Mouse (Mus musculus): ENCODE measurements around the gene Apba3. TPM values are rescaled to one million over a fixed set of nuclear protein-coding genes. Genes with fewer than 3 reads are reported as not detected.

The Apba3 gene
- polyA plus RNA-seq, 1 experiment: 207 TPM

GRCm38 (mm10) chr10:81318589-81319329, 52.0 kb downstream of the Apba3 start:
- WGBS: 77% methylated on average over 13 of the region's 13 CpGs
- no peak overlapping the region for H3K4me3 ChIP-seq (ENCODE audit: low read depth, low read length)
- H3K36me3 ChIP-seq (ENCODE audit: control insufficient read depth, insufficient read depth, low read length): peaks cover 16% of the 10 kb centered on the region
- TF ChIP-seq POLR2A (IDR thresholded peaks at IDR 0.05; ENCODE audit: low read depth, low read length) (0 out of 2 replicates have a peak, but pooled peaks have one; percentile 21), CTCF (IDR thresholded peaks at IDR 0.05; ENCODE audit: extremely low read depth, insufficient read length, insufficient replicate concordance, low read depth, low read length) (no peak)
- H3K27ac ChIP-seq (ENCODE audit: insufficient read depth, low read depth, low read length): no peak overlapping the region
- H3K4me1 ChIP-seq (ENCODE audit: control insufficient read depth, insufficient read depth, insufficient read length, low read length): peaks cover 30% of the 10 kb centered on the region
- H3K27me3 ChIP-seq (ENCODE audit: control insufficient read depth, insufficient read depth, low read length): no peaks in the 10 kb centered on the region

- H3K27ac ChIP-seq (ENCODE audit: insufficient read depth, low read depth, low read length): peak overlapping the region; percentile 91; the same call in 1 of the 2 replicates
- peak overlapping the region; percentile 65; the same call in 1 of the 2 replicates for H3K4me3 ChIP-seq (ENCODE audit: low read depth, low read length)
- peaks cover 20% of the 10 kb centered on the region for H3K36me3 ChIP-seq (ENCODE audit: control insufficient read depth, insufficient read depth, low read length)
- no peak for TF ChIP-seq POLR2A (IDR thresholded peaks at IDR 0.05; ENCODE audit: low read depth, low read length)
- no peak for TF ChIP-seq CTCF (IDR thresholded peaks at IDR 0.05; ENCODE audit: extremely low read depth, insufficient read length, insufficient replicate concordance, low read depth, low read length)
- H3K4me1 ChIP-seq (ENCODE audit: control insufficient read depth, insufficient read depth, insufficient read length, low read length): peaks cover 30% of the 10 kb centered on the region
- H3K27me3 ChIP-seq (ENCODE audit: control insufficient read depth, insufficient read depth, low read length): no peaks in the 10 kb centered on the region
- 29% methylated on average over 8 of the region's 8 CpGs for WGBS
These were observed 52.6 kb downstream of the Apba3 start for GRCm38 (mm10) chr10:81319330-81319699.

- H3K36me3 ChIP-seq (ENCODE audit: control insufficient read depth, insufficient read depth, low read length): peaks cover 26% of the 10 kb centered on the region
- peak overlapping the region; percentile 91 for H3K27ac ChIP-seq (ENCODE audit: insufficient read depth, low read depth, low read length)
- H3K27me3 ChIP-seq (ENCODE audit: control insufficient read depth, insufficient read depth, low read length): no peaks in the 10 kb centered on the region
- under 1% methylated on average over 38 of the region's 38 CpGs for WGBS
- H3K4me3 ChIP-seq (ENCODE audit: low read depth, low read length): peak overlapping the region; percentile 65
- TF ChIP-seq POLR2A (IDR thresholded peaks at IDR 0.05; ENCODE audit: low read depth, low read length) (no peak), CTCF (IDR thresholded peaks at IDR 0.05; ENCODE audit: extremely low read depth, insufficient read length, insufficient replicate concordance, low read depth, low read length) (no peak)
- H3K4me1 ChIP-seq (ENCODE audit: control insufficient read depth, insufficient read depth, insufficient read length, low read length): peaks cover 30% of the 10 kb centered on the region
These were observed 53.2 kb downstream of the Apba3 start for GRCm38 (mm10) chr10:81319741-81320549.

- H3K4me1 ChIP-seq (ENCODE audit: control insufficient read depth, insufficient read depth, insufficient read length, low read length): peaks cover 30% of the 10 kb centered on the region
- no peaks in the 10 kb centered on the region for H3K27me3 ChIP-seq (ENCODE audit: control insufficient read depth, insufficient read depth, low read length)
- under 1% methylated on average over 68 of the region's 68 CpGs for WGBS
- TF ChIP-seq CTCF (IDR thresholded peaks at IDR 0.05; ENCODE audit: extremely low read depth, insufficient read length, insufficient replicate concordance, low read depth, low read length) (no peak), POLR2A (IDR thresholded peaks at IDR 0.05; ENCODE audit: low read depth, low read length) (peak; percentile 49; the same call in 1 of the 2 replicates)
- H3K27ac ChIP-seq (ENCODE audit: insufficient read depth, low read depth, low read length): peak within 1 kb of the TSS; percentile 91
- H3K4me3 ChIP-seq (ENCODE audit: low read depth, low read length): peak within 1 kb of the TSS; percentile 82
- peaks cover 34% of the 10 kb centered on the region for H3K36me3 ChIP-seq (ENCODE audit: control insufficient read depth, insufficient read depth, low read length)
These were observed 54.0 kb downstream of the Apba3 start, which contains the start of gene Cactin for GRCm38 (mm10) chr10:81320550-81321347. Gene Cactin, plus strand, starts transcription at chr10:81321103.

- peak overlapping the region; percentile 82 for H3K4me3 ChIP-seq (ENCODE audit: low read depth, low read length)
- peak overlapping the region; percentile 88; the same call in 1 of the 2 replicates for H3K27ac ChIP-seq (ENCODE audit: insufficient read depth, low read depth, low read length)
These were observed 54.7 kb downstream of the Apba3 start for GRCm38 (mm10) chr10:81321436-81321835.

GRCm38 (mm10) chr10:81322444-81322843, 55.7 kb downstream of the Apba3 start:
- WGBS: 91% methylated on average over 27 of the region's 27 CpGs
- TF ChIP-seq POLR2A (IDR thresholded peaks at IDR 0.05; ENCODE audit: low read depth, low read length): no peak
- no peak for TF ChIP-seq CTCF (IDR thresholded peaks at IDR 0.05; ENCODE audit: extremely low read depth, insufficient read length, insufficient replicate concordance, low read depth, low read length)
- H3K4me3 ChIP-seq (ENCODE audit: low read depth, low read length): no peak overlapping the region; the same call in 1 of the 2 replicates
- no peak overlapping the region for H3K27ac ChIP-seq (ENCODE audit: insufficient read depth, low read depth, low read length)
- H3K27me3 ChIP-seq (ENCODE audit: control insufficient read depth, insufficient read depth, low read length): no peaks in the 10 kb centered on the region
- H3K36me3 ChIP-seq (ENCODE audit: control insufficient read depth, insufficient read depth, low read length): peaks cover 49% of the 10 kb centered on the region
- peaks cover 23% of the 10 kb centered on the region for H3K4me1 ChIP-seq (ENCODE audit: control insufficient read depth, insufficient read depth, insufficient read length, low read length)

More at GRCm38 (mm10) chr10:81321436-81321835, 54.7 kb downstream of the Apba3 start:
- H3K27me3 ChIP-seq (ENCODE audit: control insufficient read depth, insufficient read depth, low read length): no peaks in the 10 kb centered on the region
- TF ChIP-seq POLR2A (IDR thresholded peaks at IDR 0.05; ENCODE audit: low read depth, low read length) (no peak), CTCF (IDR thresholded peaks at IDR 0.05; ENCODE audit: extremely low read depth, insufficient read length, insufficient replicate concordance, low read depth, low read length) (no peak)
- H3K36me3 ChIP-seq (ENCODE audit: control insufficient read depth, insufficient read depth, low read length): peaks cover 41% of the 10 kb centered on the region
- WGBS: under 1% methylated on average over 20 of the region's 20 CpGs
- H3K4me1 ChIP-seq (ENCODE audit: control insufficient read depth, insufficient read depth, insufficient read length, low read length): peaks cover 30% of the 10 kb centered on the region

Other genes starting within 250 kb of the Apba3 start
- gene Diras1, start 241.3 kb upstream of the Apba3 start, polyA plus RNA-seq (2012; rRNA removed): 0.32 and 0.38 TPM in 2 replicates
- 19.3 and 31.6 TPM in 2 replicates for gene Slc39a3, start 229.5 kb upstream of the Apba3 start, polyA plus RNA-seq (2012; rRNA removed)
- gene Sgta, start 206.8 kb upstream of the Apba3 start, polyA plus RNA-seq (2012; rRNA removed): 116 and 222 TPM in 2 replicates
- 26.5 and 33.3 TPM in 2 replicates for gene Thop1, start 196.9 kb upstream of the Apba3 start, polyA plus RNA-seq (2012; rRNA removed)
- 163 and 498 TPM in 2 replicates for gene Creb3l3, start 168.1 kb upstream of the Apba3 start, polyA plus RNA-seq (2012; rRNA removed)
- 214 and 554 TPM in 2 replicates for gene Map2k2, start 161.0 kb upstream of the Apba3 start, polyA plus RNA-seq (2012; rRNA removed)
- 94.8 and 187 TPM in 2 replicates for gene Zbtb7a, start 131.7 kb upstream of the Apba3 start, polyA plus RNA-seq (2012; rRNA removed)
- 29.1 and 53.3 TPM in 2 replicates for gene Pias4, start 99.0 kb upstream of the Apba3 start, polyA plus RNA-seq (2012; rRNA removed)
- 755 and 1,606 TPM in 2 replicates for gene Eef2, start 90.3 kb upstream of the Apba3 start, polyA plus RNA-seq (2012; rRNA removed)
- gene Dapk3, start 84.0 kb upstream of the Apba3 start, polyA plus RNA-seq (2012; rRNA removed): 102 and 228 TPM in 2 replicates
- gene 4930442H23Rik, start 83.1 kb upstream of the Apba3 start, polyA plus RNA-seq (2012; rRNA removed): not detected in 2 replicates
- gene Nmrk2, start 64.9 kb upstream of the Apba3 start, polyA plus RNA-seq (2012; rRNA removed): not detected in 2 replicates
- gene Atcay, start 36.1 kb upstream of the Apba3 start, polyA plus RNA-seq (2012; rRNA removed): 0.53 and 0.60 TPM in 2 replicates
- 4.9 and 14.2 TPM in 2 replicates for gene Zfr2, start 33.8 kb upstream of the Apba3 start, polyA plus RNA-seq (2012; rRNA removed)
- 6.8 and 13.0 TPM in 2 replicates for gene Matk, start 14.0 kb upstream of the Apba3 start, polyA plus RNA-seq (2012; rRNA removed)
- gene Mrpl54, start within 50 bp of the Apba3 start, polyA plus RNA-seq (2012; rRNA removed): 104 and 169 TPM in 2 replicates
- gene Tjp3, start 24.6 kb downstream of the Apba3 start, polyA plus RNA-seq (2012; rRNA removed): 124 and 239 TPM in 2 replicates
- 26.1 and 50.8 TPM in 2 replicates for gene Pip5k1c, start 26.0 kb downstream of the Apba3 start, polyA plus RNA-seq (2012; rRNA removed)
- 16.6 and 29.2 TPM in 2 replicates for gene Cactin, start 54.1 kb downstream of the Apba3 start, polyA plus RNA-seq (2012; rRNA removed)
- 10.0 and 10.2 TPM in 2 replicates for gene Tbxa2r, start 61.8 kb downstream of the Apba3 start, polyA plus RNA-seq (2012; rRNA removed)
- gene Gipc3, start 76.3 kb downstream of the Apba3 start, polyA plus RNA-seq (2012; rRNA removed): 0.67 and 1.2 TPM in 2 replicates
- 86.8 and 196 TPM in 2 replicates for gene Hmg20b, start 83.5 kb downstream of the Apba3 start, polyA plus RNA-seq (2012; rRNA removed)
- gene Mfsd12, start 90.5 kb downstream of the Apba3 start, polyA plus RNA-seq (2012; rRNA removed): 14.6 and 22.7 TPM in 2 replicates
- gene 4930404N11Rik, start 98.9 kb downstream of the Apba3 start, polyA plus RNA-seq (2012; rRNA removed): 7.4 and 20.5 TPM in 2 replicates
- gene Fzr1, start 111.6 kb downstream of the Apba3 start, polyA plus RNA-seq (2012; rRNA removed): 70.5 and 132 TPM in 2 replicates
- 86.8 and 113 TPM in 2 replicates for gene Dohh, start 117.5 kb downstream of the Apba3 start, polyA plus RNA-seq (2012; rRNA removed)
- 1.8 and 4.8 TPM in 2 replicates for gene Gm48551, start 117.5 kb downstream of the Apba3 start, polyA plus RNA-seq (2012; rRNA removed)
- gene Gm48552, start 122.0 kb downstream of the Apba3 start, polyA plus RNA-seq (2012; rRNA removed): 2.9 and 5.0 TPM in 2 replicates
- gene Smim24, start 126.1 kb downstream of the Apba3 start, polyA plus RNA-seq (2012; rRNA removed): 2,702 and 6,898 TPM in 2 replicates
- gene Nfic, start 188.7 kb downstream of the Apba3 start, polyA plus RNA-seq (2012; rRNA removed): 15.5 and 19.4 TPM in 2 replicates
- gene Celf5, start 215.7 kb downstream of the Apba3 start, polyA plus RNA-seq (2012; rRNA removed): 1.1 and 3.3 TPM in 2 replicates
- 196 and 354 TPM in 2 replicates for gene Ncln, start 229.4 kb downstream of the Apba3 start, polyA plus RNA-seq (2012; rRNA removed)
- gene S1pr4, start 233.2 kb downstream of the Apba3 start, polyA plus RNA-seq (2012; rRNA removed): 4.0 and 5.6 TPM in 2 replicates

All from small intestine, adult 2 months (tissue).